Mouse (Mus musculus) layer of hippocampus, postnatal 25 days (tissue): ENCODE results near the gene Aco1. TPM values are rescaled to one million over a fixed set of nuclear protein-coding genes. Genes with fewer than 3 reads are reported as not detected.

Source experiments
- DNase-seq, 2 experiments: peaks; one replicate each; pipeline ENCODE4 v3.0.0; 2022; ENCODE audit warnings: mixed read lengths in 2 of 2, low spot score in 1 of 2; ENCODE audit errors: extremely low spot score in 1 of 2
- total RNA-seq, 2 experiments: library from RNA; stranded (reverse); gene quantifications; 2 replicates each; pipeline ENCODE4 v1.2.3; 2021

The Aco1 gene
- total RNA-seq, 2 experiments from 2014 or later: 30.9 to 34.8 TPM

GRCm38 (mm10) chr4:40205231-40205903 is 62.5 kb downstream of the Aco1 start:
- no peak for DNase-seq

- no peak for DNase-seq
Observed at GRCm38 (mm10) chr4:40207701-40208100, 64.8 kb downstream of the Aco1 start.

GRCm38 (mm10) chr4:40212177-40212576 is 69.3 kb downstream of the Aco1 start:
- no peak for DNase-seq

- no peak for DNase-seq
Observed at GRCm38 (mm10) chr4:40217910-40218309, 75.0 kb downstream of the Aco1 start.

- no peak for DNase-seq
Observed at GRCm38 (mm10) chr4:40218382-40218781, 75.5 kb downstream of the Aco1 start.

GRCm38 (mm10) chr4:40220437-40220836 is 77.6 kb downstream of the Aco1 start:
- DNase-seq: no peak

- no peak for DNase-seq
Observed at GRCm38 (mm10) chr4:40221004-40221760, 78.3 kb downstream of the Aco1 start.

GRCm38 (mm10) chr4:40221876-40222585 is 79.2 kb downstream of the Aco1 start:
- DNase-seq: no peak

- no peak for DNase-seq
Observed at GRCm38 (mm10) chr4:40226095-40226494, 83.2 kb downstream of the Aco1 start.

- DNase-seq: no peak
Observed at GRCm38 (mm10) chr4:40227131-40227530, 84.2 kb downstream of the Aco1 start.

- no peak for DNase-seq
Observed at GRCm38 (mm10) chr4:40227886-40228285, 85.0 kb downstream of the Aco1 start.

- no peak for DNase-seq
Observed at GRCm38 (mm10) chr4:40229723-40230122, 86.8 kb downstream of the Aco1 start.

GRCm38 (mm10) chr4:40233062-40233664 is 90.3 kb downstream of the Aco1 start:
- no peak for DNase-seq

GRCm38 (mm10) chr4:40234256-40234655 is 91.4 kb downstream of the Aco1 start:
- no peak for DNase-seq

GRCm38 (mm10) chr4:40236829-40237228 is 93.9 kb downstream of the Aco1 start:
- DNase-seq: no peak

- no peak for DNase-seq
Observed at GRCm38 (mm10) chr4:40238483-40239408, 95.9 kb downstream of the Aco1 start.

- DNase-seq: no peak
Observed at GRCm38 (mm10) chr4:40239409-40240271, 96.8 kb downstream of the Aco1 start, which contains the start of gene Ddx58. Gene Ddx58, minus strand, starts transcription at chr4:40239828.

- no peak for DNase-seq
Observed at GRCm38 (mm10) chr4:40240272-40240744, 97.4 kb downstream of the Aco1 start.

- no peak for DNase-seq
Observed at GRCm38 (mm10) chr4:40241928-40242327, 99.0 kb downstream of the Aco1 start.
